Mouse (Mus musculus) frontal cortex, postnatal 36 days (tissue): Measurements from ENCODE around the gene Josd2.
A peak's percentile ranks its signal among the peaks of the same experiment; 100 is the strongest.

Experiments used
- DNase-seq, 2 experiments: peaks; one replicate each; pipeline ENCODE4 v3.0.0; 2022; ENCODE audit warnings: low spot score in 2 of 2

Gene Josd2

DNA sequence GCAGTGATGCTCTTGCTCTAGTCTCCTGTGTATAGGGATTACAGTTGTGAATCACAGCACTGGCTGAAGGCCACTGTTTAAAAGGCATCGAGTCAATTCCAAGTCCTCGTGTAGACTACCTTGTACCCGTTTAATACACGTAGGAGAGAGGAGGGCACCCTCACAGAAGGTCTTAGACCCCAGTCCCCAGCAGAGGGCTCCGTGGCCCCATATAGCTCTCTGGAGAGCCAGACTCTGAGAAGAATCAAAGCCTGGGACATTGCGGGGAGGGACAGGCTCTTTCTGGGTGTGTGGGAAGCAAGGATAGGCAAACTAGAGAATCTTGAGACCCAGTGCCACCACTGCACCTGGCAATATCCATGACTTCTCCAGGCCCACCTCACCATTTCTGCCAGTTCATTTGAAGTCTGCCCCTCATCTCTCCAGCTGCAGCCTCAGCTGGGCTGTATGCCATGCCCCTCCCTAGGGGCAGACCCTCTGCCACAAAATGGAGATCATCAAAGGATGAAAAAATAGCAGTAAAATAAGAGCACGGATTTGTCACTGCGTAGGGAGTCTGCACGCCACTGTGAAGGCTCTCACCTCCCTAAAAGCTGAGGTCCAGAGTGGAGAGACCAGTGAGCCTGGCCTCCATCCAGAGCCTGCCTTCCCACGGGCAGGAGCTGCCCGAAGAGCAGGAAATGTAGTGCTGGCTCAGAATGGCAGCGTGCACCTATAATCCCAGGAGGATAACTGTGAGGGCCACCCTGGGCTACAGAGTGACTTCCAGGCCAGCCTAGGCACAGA, 21.5 kb upstream of the Josd2 start:
- no peak for DNase-seq

DNA sequence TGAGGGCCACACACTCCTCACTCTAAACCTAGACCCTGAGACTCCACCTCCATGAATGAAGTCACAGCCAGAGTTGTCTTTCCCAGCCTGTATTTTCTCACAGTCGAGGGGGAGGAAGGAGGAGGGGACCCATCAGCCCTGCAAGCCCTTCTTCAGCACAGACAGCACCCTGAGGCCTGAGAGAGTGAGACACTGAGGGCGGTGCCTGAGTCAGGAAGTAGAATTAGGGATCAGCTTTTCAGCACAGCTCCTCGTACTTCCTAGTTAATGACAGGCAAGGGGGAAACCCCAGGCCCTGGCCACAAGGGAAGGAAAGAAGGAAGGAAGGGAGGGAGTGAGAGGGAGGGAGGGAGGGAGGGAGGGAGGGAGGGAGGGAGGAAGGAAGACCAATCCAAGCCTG, 14.5 kb upstream of the Josd2 start:
- no peak for DNase-seq

DNA sequence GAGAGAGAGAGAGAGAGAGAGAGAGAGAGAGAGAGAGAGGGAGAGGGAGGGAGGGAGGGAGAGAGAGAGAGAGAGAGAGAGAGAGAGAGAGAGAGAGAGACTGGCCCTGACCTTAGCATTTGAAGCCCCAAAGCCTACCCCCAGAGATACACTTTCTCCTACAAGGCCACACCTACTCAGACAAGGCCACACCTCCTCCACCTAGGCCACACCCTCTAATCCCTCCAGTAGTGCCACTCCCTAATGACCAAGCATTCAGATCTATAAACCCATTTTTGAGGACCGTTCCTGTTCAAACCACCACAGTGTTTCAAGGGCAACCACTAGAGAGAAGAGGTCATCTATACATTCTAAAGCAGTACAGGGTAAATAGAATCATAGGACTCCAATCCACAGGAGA, 11.5 kb upstream of the Josd2 start:
- no peak for DNase-seq

DNA sequence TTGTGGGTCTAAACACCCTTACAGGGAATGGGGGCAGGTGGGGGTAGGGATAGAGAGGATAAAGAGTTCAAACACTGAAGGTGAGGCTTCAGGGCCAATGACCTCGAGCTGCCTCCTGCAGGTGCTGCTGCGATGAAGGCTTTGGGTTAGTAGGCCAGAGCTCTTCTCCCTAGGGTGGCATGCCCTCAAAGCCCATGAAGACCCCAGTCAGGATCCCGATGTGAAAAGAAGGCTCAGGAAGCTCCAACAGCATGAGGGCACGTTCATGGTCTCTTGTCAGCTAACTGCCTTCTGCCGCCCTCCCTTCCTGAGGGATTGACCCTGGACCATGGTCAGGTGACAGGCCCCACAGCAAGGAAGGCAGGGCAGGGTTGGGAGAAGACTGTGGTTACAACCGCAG, 7.7 kb upstream of the Josd2 start:
- no peak for DNase-seq

DNA sequence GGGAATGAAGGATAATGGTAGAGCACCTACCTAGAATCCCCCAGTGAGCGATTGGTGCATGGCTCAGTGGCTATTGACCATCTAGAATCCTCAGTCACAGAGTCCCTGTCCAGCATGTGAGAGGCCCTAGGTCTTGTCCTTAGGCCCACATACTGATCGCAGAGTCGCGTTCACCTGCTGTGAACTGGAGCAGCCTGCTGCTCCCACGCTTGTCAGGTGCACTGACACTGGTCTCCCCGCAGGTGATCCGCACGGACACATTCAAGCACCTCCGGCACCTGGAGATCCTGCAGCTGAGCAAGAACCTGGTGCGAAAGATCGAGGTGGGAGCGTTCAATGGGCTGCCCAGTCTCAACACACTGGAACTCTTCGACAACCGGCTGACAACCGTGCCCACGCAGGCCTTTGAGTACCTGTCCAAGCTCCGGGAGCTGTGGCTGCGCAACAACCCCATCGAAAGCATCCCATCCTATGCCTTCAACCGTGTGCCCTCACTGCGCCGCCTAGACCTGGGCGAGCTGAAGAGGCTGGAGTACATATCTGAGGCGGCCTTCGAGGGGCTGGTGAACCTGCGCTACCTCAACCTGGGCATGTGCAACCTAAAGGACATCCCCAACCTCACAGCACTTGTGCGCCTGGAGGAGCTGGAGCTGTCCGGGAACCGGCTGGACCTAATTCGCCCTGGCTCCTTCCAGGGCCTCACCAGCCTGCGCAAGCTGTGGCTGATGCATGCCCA, 6.8 kb upstream of the Josd2 start:
- no peak for DNase-seq

DNA sequence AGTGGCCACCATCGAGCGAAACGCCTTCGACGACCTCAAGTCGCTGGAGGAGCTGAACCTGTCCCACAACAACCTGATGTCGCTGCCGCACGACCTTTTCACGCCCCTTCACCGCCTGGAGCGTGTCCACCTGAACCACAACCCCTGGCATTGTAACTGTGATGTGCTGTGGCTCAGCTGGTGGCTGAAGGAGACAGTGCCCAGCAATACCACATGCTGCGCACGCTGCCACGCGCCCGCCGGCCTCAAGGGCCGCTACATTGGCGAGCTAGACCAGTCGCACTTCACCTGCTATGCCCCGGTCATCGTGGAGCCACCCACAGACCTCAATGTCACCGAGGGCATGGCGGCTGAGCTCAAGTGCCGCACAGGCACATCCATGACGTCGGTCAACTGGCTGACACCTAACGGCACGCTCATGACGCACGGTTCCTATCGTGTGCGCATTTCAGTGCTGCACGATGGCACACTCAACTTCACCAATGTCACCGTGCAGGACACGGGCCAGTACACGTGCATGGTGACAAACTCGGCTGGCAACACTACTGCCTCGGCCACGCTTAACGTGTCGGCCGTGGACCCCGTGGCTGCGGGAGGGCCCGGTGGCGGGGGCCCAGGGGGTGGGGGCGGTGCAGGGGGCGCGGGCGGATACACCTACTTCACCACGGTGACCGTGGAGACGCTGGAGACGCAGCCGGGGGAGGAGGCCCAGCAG, 6.1 kb upstream of the Josd2 start:
- DNase-seq, result no peak

DNA sequence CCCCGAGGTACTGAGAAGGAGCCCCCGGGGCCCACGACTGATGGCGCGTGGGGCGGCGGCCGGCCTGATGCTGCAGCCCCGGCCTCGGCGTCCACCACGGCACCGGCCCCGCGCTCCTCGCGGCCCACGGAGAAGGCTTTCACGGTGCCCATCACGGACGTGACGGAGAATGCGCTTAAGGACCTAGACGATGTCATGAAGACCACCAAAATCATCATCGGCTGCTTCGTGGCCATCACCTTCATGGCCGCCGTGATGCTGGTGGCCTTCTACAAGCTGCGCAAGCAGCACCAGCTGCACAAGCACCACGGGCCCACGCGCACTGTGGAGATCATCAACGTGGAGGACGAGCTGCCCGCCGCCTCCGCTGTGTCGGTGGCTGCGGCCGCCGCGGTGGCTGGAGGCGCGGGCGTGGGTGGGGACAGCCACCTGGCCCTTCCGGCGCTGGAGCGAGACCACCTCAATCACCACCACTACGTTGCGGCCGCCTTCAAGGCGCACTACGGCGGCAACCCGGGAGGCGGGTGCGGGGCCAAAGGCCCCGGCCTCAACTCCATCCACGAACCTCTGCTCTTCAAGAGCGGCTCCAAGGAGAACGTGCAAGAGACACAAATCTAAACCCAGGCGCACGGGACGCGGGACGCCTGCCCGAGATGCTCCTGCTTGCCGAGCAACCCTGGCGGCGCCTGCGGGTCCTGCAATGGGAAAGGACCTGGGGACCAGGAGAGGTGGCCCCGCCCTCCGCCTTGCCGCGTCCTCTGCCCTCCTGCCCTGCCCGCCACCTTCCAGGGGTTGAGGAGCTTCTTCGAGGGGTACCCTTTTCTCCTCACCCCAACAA, 5.3 kb upstream of the Josd2 start:
- no peak for DNase-seq

DNA sequence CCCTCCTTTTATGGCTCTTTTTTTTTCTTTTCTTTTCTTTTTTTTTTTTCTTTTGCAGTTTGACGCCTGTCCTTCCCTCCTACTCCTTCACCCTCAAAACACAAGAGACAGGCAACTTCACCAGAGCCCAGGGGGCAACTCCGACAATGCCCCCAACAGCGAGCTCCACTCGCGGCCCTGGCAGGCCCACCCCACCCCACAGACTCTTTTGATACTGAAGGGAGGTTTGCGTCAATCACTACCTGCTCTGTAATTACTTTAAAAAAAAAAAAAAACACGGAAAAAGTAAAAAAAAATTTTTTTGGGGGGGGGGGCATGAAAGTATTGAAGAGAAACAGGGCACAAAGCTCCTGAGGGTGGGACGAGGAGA, 4.7 kb upstream of the Josd2 start:
- DNase-seq, result no peak

DNA sequence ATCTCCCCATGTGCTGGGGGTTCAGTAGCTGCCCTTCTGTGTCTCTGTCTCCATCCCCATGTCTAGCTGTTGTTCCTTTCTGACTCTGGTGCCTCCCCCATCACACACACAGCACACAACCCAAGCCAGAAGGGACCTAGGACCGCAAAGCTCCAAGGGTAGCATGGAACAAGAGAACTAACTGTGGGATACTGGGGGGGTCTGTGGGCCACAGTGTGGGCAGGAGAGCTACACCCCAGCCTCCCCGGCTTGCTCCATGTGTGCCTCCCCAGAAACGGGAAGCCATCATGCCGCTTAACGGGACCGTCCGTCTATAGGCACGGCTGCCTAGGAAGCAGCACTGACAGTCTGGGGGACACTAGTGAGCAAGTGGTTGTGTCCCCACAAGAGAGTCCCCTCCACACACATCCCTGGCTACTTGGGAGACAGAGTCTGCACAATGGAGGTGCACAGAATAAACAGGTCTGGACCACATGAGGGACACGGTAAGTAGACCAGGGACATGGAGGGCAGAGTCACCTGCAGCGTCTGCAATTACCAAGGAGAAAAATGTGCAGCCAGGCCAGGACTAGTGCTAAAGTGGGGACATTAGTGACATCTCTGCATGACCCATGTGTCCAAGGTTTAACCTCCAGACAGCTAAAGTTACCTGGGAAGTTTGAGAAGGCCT, 4.1 kb upstream of the Josd2 start:
- DNase-seq, result no peak

DNA sequence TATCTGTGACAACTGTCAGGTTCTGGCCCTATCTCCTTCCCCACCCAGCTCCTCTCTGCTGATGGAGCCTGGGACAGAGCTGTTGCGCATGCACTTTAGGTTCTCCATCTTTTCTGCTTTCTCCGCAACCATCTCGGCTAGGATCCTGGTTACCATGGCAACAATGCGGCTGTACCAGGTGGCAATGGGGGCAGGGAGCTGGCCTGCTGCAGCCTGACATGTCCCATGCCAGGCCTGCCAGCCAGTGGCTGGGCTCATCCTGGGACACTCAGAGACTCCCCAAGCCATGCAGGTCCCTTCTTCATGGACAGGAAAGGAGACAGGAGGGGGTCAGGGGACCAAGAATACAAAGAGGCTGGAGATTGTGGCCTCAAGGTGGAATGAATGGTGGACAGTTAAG, 3.3 kb upstream of the Josd2 start:
- peak in 1 of 2 experiments; percentile 86 for DNase-seq

DNA sequence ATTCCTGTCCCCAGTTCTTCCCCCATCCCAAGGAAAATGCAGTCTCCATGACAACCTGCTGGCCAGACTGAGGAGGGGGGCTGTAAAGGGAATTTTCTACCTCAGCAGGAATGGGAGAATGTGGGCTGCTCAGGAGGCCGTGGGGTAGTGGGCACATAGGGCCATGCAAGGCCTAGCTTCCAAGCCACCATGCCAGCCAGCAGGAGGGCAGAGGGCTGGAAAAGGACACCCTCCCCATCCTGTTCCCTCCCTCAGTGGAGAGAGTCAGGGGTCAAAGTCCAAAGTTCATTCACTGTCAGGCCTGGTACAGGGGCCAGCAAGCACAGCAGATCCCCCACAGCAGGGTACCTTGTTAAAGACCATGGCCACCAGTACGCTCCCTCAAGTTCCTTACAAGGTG, 2.7 kb upstream of the Josd2 start, which contains the start of gene Aspdh:
Gene Aspdh (plus strand): TSS at position 281 of the 400 bp plus-strand sequence.
- DNase-seq, result no peak

DNA sequence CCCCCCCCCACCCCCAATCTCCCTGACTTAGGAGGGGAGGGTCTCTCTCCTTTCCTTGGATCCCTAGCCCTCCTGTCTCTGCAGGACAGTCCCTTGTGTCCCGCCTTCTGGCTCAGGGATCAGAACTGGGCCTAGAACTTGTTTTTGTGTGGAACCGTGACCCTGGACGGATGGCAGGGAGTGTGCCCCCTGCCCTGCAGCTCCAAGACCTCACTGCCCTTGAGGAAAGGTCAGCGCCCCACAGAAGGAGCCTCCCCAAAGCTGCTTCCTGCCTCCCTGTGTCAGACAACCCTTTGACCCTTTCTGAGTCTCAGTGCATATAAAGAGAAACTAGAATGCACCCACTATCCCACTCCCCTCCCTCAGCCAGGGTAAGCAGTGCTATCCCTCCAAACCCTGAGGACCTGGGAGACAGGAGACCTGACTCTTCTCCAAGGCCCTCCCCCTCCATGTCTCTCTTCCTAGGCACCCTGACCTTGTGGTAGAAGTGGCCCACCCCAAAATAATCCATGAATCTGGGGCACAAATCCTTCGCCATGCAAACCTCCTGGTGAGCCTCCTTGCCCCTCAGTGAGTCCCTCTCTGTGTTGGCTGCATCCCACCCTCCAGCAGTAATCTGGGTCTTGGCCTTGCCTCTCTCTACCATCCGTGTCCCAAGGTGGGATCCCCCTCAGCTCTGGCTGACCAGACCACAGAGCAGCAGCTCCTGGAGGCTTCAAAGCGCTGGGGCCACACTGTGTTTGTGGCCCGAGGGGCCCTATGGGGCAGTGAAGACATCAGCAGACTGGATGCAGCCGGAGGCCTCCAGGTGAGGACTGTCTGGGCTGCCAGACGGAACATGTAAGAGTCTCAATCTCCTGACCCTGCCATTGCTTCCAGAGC, 1.5 kb upstream of the Josd2 start:
- no peak for DNase-seq

DNA sequence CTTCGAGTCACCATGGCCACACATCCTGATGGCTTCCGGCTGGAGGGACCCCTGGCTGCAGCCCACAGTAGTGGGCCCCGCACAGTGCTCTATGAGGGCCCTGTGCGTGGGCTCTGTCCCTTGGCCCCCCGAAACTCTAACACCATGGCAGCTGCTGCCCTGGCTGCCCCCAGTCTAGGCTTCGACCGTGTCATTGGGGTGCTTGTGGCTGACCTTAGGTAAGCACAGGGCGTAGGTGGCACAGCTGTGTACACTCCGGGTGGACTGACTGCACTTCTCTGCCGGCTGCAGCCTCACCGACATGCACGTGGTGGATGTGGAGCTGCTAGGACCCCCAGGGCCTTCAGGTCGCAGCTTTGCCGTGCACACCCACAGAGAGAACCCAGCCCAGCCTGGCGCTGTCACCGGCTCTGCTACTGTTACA, 880 bp upstream of the Josd2 start:
- no peak for DNase-seq

DNA sequence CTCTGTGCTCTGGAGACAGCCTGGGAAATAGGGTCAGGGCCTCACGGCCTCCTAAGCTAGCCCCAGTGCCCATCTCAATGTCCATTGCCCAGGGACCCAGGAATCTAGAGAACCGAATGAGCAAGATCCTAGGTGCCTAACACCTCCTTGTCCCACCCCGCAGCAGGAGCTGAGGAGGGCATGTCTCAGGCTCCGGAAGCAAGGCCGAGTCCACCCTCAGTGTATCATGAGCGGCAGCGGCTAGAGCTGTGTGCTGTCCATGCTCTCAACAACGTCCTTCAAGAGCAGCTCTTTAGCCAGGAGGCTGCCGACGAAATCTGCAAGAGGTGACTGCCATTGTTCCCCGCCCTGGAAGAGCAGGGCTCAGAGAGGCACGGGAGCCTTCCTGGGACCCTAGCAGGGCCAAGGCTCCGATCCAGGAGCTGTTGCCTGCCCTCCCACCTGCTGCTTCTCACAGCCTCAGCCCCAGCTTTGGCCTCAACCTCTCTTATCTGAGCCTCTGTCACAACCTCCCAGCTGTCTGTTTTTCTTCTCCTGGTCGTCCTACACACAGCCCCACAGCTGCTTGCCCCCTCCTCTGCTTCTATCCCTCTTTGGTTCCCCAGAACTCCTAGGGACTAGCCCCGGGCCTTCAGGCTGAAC, 985 bp downstream of the Josd2 start:
- no peak for DNase-seq

DNA sequence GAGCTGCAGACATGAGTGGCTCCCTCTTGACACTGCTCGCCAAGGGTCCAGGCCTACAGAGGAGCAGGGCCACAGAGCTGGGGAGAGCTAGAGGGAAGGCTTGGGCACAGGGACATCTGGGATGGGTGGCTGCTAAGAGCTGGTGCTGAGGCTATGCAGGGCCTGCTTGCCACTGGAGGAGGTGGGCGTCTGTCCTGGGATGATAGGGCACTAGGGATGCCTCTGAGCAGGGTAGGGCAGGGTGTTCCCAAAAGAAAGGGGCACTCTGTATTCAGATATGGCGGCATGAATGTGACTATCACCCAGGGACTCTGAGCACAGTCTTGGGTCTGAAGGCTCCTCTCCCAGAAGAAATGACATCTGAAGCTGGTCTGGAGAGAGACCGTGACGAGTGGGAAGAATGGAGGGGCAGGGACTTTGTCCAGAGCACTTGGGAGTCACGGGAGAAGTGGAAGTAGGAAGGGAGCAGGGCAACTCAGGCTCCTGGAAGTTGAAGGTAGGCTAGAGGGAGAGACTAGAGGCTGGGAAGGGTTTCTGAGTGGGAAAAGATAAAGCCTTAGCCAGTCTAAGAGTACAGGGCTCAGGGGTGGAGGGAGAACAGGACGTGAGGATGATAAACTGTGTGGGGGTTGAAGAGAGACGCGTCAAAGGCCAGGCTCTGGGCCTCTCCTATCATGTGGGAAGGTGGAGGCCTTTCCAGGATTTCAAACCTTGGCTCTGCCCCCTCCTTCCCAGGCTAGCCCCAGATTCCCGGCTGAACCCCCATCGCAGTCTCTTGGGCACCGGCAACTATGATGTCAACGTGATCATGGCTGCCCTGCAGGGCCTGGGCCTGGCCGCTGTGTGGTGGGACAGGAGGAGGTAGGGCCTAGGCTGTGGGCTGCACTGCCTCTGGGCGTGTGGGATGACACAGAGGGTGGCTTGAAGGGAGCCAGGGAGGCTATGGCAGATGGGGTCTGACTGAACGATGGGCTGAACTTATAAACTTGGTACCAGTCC, 2.2 kb downstream of the Josd2 start:
- DNase-seq, result no peak

DNA sequence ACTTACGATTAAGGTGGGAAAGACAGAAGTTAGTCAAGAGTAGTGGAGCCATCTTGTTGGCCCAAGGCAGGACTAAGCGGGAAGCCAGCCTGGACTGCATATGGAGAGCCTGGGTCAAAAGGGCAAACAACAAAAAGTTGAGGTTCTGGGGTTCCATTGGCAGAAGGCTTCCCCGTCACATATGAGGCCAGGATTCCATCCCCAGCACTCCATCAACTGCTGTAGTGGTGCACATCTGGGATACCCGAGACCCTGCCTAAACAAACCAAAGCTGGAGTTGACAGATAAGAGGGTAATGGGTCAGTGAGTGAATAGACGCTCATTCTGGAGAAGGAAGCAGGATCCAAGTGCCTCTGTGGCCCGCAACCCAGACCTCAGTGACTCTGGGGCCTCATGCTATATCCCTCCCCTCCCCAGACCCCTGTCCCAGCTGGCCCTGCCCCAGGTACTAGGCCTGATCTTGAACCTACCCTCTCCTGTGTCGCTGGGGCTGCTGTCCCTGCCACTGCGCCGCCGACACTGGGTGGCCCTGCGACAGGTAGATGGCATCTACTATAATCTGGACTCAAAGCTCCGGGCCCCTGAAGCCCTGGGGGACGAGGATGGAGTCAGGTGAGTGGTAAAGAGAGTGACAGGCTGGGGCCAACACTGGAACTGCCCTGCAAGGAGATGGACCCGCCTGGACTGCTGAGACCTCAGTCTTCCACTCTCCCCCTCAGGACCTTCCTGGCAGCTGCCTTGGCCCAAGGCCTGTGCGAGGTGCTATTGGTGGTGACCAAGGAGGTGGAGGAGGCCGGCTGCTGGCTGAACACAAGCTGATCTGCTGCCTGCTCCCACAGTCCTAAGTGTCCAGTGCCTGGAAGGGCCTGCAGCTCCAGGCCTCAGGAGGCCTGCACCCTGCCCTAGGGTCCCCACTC, 3.2 kb downstream of the Josd2 start:
- DNase-seq, result no peak

DNA sequence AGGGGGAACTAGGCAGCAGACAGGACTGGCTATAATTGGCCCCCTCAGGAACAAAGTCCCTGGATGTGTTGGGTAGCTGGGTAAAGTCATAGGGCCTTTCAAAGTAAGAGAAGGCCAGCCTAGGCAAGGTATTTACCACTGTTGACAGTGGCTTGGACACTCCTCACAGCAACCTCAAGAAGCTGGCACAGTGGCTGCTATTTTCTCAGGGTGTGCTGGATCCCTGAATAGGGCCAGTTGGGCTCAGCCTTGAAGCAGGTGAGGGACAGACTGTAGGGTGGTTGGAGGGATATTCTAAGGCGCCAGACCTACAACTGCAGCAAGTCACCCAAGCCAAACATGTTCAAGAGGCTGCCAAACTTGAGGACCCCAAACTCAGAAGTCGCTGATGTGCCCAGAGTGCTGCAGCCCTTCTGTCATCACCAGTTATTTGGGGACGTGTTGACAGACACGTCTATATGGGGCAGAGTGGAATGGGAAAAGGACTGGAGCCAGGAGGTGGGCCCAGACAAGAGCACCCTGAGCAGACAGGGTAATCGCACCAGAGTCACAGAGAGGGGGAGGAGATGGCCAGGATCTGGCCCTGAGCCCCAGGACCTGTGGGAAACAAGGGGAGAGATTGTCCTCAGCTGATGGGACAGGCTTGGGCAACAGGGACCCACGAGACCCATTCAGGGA, 4.2 kb downstream of the Josd2 start:
- DNase-seq, result no peak
